Mouse (Mus musculus): Measurements from ENCODE around the gene Zfp867.

DNA sequence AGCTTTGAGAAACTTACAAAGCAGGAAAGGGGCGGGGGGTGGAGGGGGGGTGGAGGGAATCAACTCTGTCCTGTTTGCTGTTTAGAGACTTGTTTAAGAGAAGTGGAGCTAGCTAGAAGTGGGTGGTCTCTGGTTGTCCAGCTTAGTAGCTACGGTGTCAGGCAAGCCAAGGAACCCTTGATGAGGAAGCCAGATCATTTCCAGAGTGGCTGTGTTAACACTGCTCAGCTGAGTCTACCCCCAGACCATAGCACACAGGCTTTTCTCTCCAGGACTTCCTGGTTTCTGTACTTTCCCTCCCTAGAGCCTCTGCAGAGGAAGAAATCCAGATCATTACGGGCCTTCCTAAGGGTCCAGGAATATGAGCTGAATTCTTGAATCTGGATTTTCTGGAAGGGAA, 42.5 kb upstream of the Zfp867 start:
- TF ChIP-seq POLR2A (IDR thresholded peaks at IDR 0.05; ENCODE audit: insufficient read depth, low read length) (no peak), CTCF (IDR thresholded peaks at IDR 0.05; ENCODE audit: low read depth, low read length) (no peak)

Measured in ES-Bruce4 (cell line).